Mouse (Mus musculus) olfactory bulb, adult 2 months (tissue): ENCODE data around the gene Vamp8.

Experiments used
- CTCF ChIP-seq: fragments of 200-500 bp; IDR thresholded peaks from 2 replicates; pipeline ENCODE4 v1.5.1; 2012; ENCODE audit warnings: low read depth, mild to moderate bottlenecking, low read length, moderate library complexity; ENCODE audit not compliant: insufficient read depth
- POLR2A ChIP-seq: fragments of 200-500 bp; IDR thresholded peaks from 2 replicates; pipeline ENCODE4 v1.6.1; 2012; ENCODE audit warnings: mild to moderate bottlenecking, low read depth, low read length, moderate library complexity; ENCODE audit not compliant: insufficient read depth

GRCm38 (mm10) chr6:72388266-72388665 is 2.2 kb downstream of the Vamp8 start:
- no peak for TF ChIP-seq CTCF
- no peak for TF ChIP-seq POLR2A
